32 mouse cellular contexts compared by ENCODE assay signal in genomic region chr3:105010681-105011339, GRCm38 (mm10). TPM values are rescaled to one million over a fixed set of nuclear protein-coding genes. Genes with fewer than 3 reads are reported as not detected.
DNase-seq lines count a peak whose midpoint lies in the region; ATAC-seq and TF ChIP-seq lines count a peak whose summit lies in the region.
"Had no signal": no experiment of that assay in that cellular context is flagged by ENCODE, and none has a peak within 500 bp of the region (broad histone marks: within the 10 kb centered on the region; RNA-seq: fewer than 3 reads in every experiment).

No protein-coding gene starts in this region.

- peaks cover 38% of the 10 kb centered on the region for H3K36me3 ChIP-seq in kidney, embryonic 16.5 days (ENCODE audit: insufficient read depth, low read length)

- H3K4me3 ChIP-seq in kidney, embryonic 16.5 days (ENCODE audit: low read length): no peak overlapping the region
- H3K4me3 ChIP-seq in layer of hippocampus, adult 2 months: no peak overlapping the region
- H3K4me3 ChIP-seq: embryonic facial prominence, embryonic 12.5 days; embryonic facial prominence, embryonic 15.5 days; heart, embryonic 12.5 days; heart, embryonic 15.5 days; hindbrain, embryonic 10.5 days; hindbrain, embryonic 13.5 days had no signal

- no peak for TF ChIP-seq CTCF in layer of hippocampus, adult 2 months (conservative IDR thresholded peaks at IDR 0.05)
- TF ChIP-seq CTCF in Patski (IDR thresholded peaks at IDR 0.05): no peak

- H3K4me1 ChIP-seq in kidney, embryonic 16.5 days (ENCODE audit: insufficient read depth, low read length): no peaks in the 10 kb centered on the region
- H3K4me1 ChIP-seq: embryonic facial prominence, embryonic 12.5 days; hindbrain, embryonic 10.5 days; hindbrain, embryonic 13.5 days had no signal

- H3K9me3 ChIP-seq in kidney, embryonic 16.5 days (ENCODE audit: low read length): no peaks in the 10 kb centered on the region
- H3K9me3 ChIP-seq: embryonic facial prominence, embryonic 12.5 days; embryonic facial prominence, embryonic 15.5 days; heart, embryonic 12.5 days; heart, embryonic 15.5 days; hindbrain, embryonic 10.5 days; hindbrain, embryonic 13.5 days had no signal

- H3K27ac ChIP-seq in kidney, embryonic 16.5 days (ENCODE audit: low read length): no peak overlapping the region
- H3K27ac ChIP-seq in layer of hippocampus, adult 2 months: 0 out of 2 replicates have a peak overlapping the region, but pooled peaks have one; percentile 4
- H3K27ac ChIP-seq: embryonic facial prominence, embryonic 12.5 days; embryonic facial prominence, embryonic 15.5 days; heart, embryonic 15.5 days; hindbrain, embryonic 10.5 days; hindbrain, embryonic 13.5 days had no signal

- no peak for DNase-seq in kidney, postnatal 36 days
- no peak for DNase-seq in layer of hippocampus, adult 2 months (ENCODE audit: low spot score in 2 of 2)
- no peak for DNase-seq in layer of hippocampus, postnatal 14 days (ENCODE audit: low spot score in 2 of 2)
- DNase-seq in Patski (ENCODE audit: low read depth, low spot score): peak; percentile 97
- no peak for DNase-seq in frontal cortex, postnatal 36 days (ENCODE audit: low spot score in 2 of 2)
- DNase-seq: adrenal gland, adult 2 months; adrenal gland, postnatal 14 days; cerebellum, adult 11 months; cerebellum, adult 2 months; cerebellum, adult 9-11 months; cerebellum, postnatal 25 days; forebrain, postnatal 0 days; gastrocnemius, postnatal 25 days; heart, adult 18-20 months; heart, postnatal 10 days; heart, postnatal 36 days had no signal

- POLR2A ChIA-PET in Patski (lab: Charles Lee): interaction anchor here (1.1 to 1.9 kb wide), 4 partner anchors 9 to 48 kb away, joined by 3 to 11 read pairs (median 5); no protein-coding TSS in a partner anchor

- CTCF ChIA-PET in Patski (lab: Charles Lee): interaction anchor here (0.9 to 8.4 kb wide), 9 partner anchors 9 to 66 kb away, joined by 3 to 67 read pairs (median 5); no protein-coding TSS in a partner anchor

- H3K9ac ChIP-seq in kidney, embryonic 16.5 days (replicated peaks; ENCODE audit: low read length): no peak overlapping the region
- H3K9ac ChIP-seq: embryonic facial prominence, embryonic 12.5 days; embryonic facial prominence, embryonic 15.5 days; forebrain, postnatal 0 days; heart, embryonic 12.5 days; heart, embryonic 15.5 days; hindbrain, embryonic 13.5 days had no signal

- 74% methylated on average over 11 of the region's 11 CpGs for WGBS in kidney, embryonic 16.5 days

- H3K4me2 ChIP-seq in kidney, embryonic 16.5 days (replicated peaks; ENCODE audit: low read depth, low read length): no peak overlapping the region
- H3K4me2 ChIP-seq: embryonic facial prominence, embryonic 12.5 days; embryonic facial prominence, embryonic 15.5 days; heart, embryonic 12.5 days; heart, embryonic 15.5 days; hindbrain, embryonic 13.5 days had no signal

- H3K27me3 ChIP-seq in kidney, embryonic 16.5 days (ENCODE audit: insufficient read depth, low read length): no peaks in the 10 kb centered on the region
- no peaks in the 10 kb centered on the region for H3K27me3 ChIP-seq in Patski
- H3K27me3 ChIP-seq: embryonic facial prominence, embryonic 12.5 days; embryonic facial prominence, embryonic 15.5 days; heart, embryonic 12.5 days; heart, embryonic 15.5 days; hindbrain, embryonic 13.5 days had no signal

- 0 out of 2 replicates have a peak, but pooled peaks have one; percentile 51 for ATAC-seq in kidney, embryonic 16.5 days (ENCODE audit: low FRiP score, low TSS enrichment)
- ATAC-seq in Patski: peak; percentile 82
- ATAC-seq: forebrain, embryonic 14.5 days; forebrain, postnatal 0 days; hindbrain, embryonic 16.5 days had no signal

- in situ Hi-C loops in Patski (cut with MboI; ENCODE audit: low pct_unique_long_range_greater_than_20kb): no loop called here

RNA-seq across cellular contexts. Expression of gene Cttnbp2nl, which starts 42.1 kb away (rescaled TPM):
- 28.6 and 29.3 TPM in 2 replicates for polyA plus RNA-seq in kidney, embryonic 16.5 days (2015; fragmentation: Nextera tagmentation; extraction: Ambion mirVana)
- 10 to 100 TPM; 21.1 to 25.4 TPM for total RNA-seq in layer of hippocampus, adult 2 months (2021)
- 10 to 100 TPM; 30.0 to 34.0 TPM for total RNA-seq in layer of hippocampus, postnatal 14 days (2021)
- 46.4 TPM for polyA plus RNA-seq in Patski (2021)

RNA-seq across cellular contexts. Expression of gene Wnt2b, which starts 49.1 kb away (rescaled TPM):
- polyA plus RNA-seq in kidney, embryonic 16.5 days (2015; fragmentation: Nextera tagmentation; extraction: Ambion mirVana): 0.54 and 0.80 TPM in 2 replicates
- under 1 TPM; 0.41 to 0.47 TPM for total RNA-seq in layer of hippocampus, adult 2 months (2021)
- total RNA-seq in layer of hippocampus, postnatal 14 days (2021): under 1 TPM; 0.85 to 0.91 TPM
- 1.7 TPM for polyA plus RNA-seq in Patski (2021)

RNA-seq across cellular contexts. Expression of gene 4930564D02Rik, which starts 55.8 kb away (rescaled TPM):
- not detected in 2 replicates for polyA plus RNA-seq in kidney, embryonic 16.5 days (2015; fragmentation: Nextera tagmentation; extraction: Ambion mirVana)
- not detected for total RNA-seq in layer of hippocampus, adult 2 months (2021)
- not detected for total RNA-seq in layer of hippocampus, postnatal 14 days (2021)
- not detected for polyA plus RNA-seq in Patski (2021)
- total RNA-seq: adrenal gland, adult 2 months; adrenal gland, postnatal 14 days; adrenal gland, postnatal 4 days; common myeloid progenitor, adult 5-6 weeks; ES-E14; forebrain, postnatal 0 days; gastrocnemius, adult 8-10 months; gastrocnemius, postnatal 25 days; heart, adult 18-20 months; heart, postnatal 10 days; heart, postnatal 36 days had no signal
- polyA plus RNA-seq: adrenal gland, adult 2 months; cerebellum, adult 2 months; embryonic facial prominence, embryonic 12.5 days; embryonic facial prominence, embryonic 15.5 days; forebrain, embryonic 11.5 days; forebrain, embryonic 14.5 days; forebrain, postnatal 0 days; frontal cortex, adult 2 months; gonadal fat pad, adult 2 months; heart, embryonic 12.5 days; heart, embryonic 15.5 days; hindbrain, embryonic 10.5 days; hindbrain, embryonic 13.5 days; hindbrain, embryonic 16.5 days had no signal
